Mouse (Mus musculus) lung, embryonic 14.5 days (tissue): ENCODE results near the gene Serhl. TPM values are rescaled to one million over a fixed set of nuclear protein-coding genes. Genes with fewer than 3 reads are reported as not detected.
A peak's percentile ranks its signal among the peaks of the same experiment; 100 is the strongest.

Experiments used
- ATAC-seq: fragments of 200-750 bp; cut with Nextera tagmentation; 2 replicates; pipeline ENCODE4 v1.8.0; 2017; ENCODE audit warnings: mild to moderate bottlenecking, moderate TSS enrichment, moderate library complexity; ENCODE audit not compliant: insufficient read depth
- DNase-seq: peaks from one replicate; pipeline ENCODE4 v3.0.0-alpha.2; 2015
- H3K27ac ChIP-seq: fragments of 300-500 bp; sonication (generic); 2 replicates; pipeline ENCODE4 v1.5.1; 2014; ENCODE audit warnings: low read depth, mild to moderate bottlenecking, moderate library complexity
- H3K27me3 ChIP-seq: fragments of 300-500 bp; sonication (generic); 2 replicates; pipeline ENCODE4 v1.6.1; 2014; ENCODE audit warnings: low read length, control low read depth; ENCODE audit not compliant: insufficient read depth
- H3K36me3 ChIP-seq: fragments of 300-500 bp; sonication (generic); 2 replicates; pipeline ENCODE4 v1.6.1; 2014; ENCODE audit warnings: control low read depth; ENCODE audit not compliant: insufficient read depth
- H3K4me1 ChIP-seq: fragments of 300-500 bp; sonication (generic); 2 replicates; pipeline ENCODE4 v1.6.1; 2014; ENCODE audit warnings: antibody characterized with exemption, control low read depth; ENCODE audit not compliant: insufficient read depth
- H3K4me2 ChIP-seq: fragments of 300-500 bp; sonication (generic); 2 replicates; pipeline ENCODE4 v1.6.1; 2014; ENCODE audit warnings: mild to moderate bottlenecking
- H3K4me3 ChIP-seq: fragments of 300-500 bp; sonication (generic); 2 replicates; pipeline ENCODE4 v1.5.1; 2014; ENCODE audit warnings: low read depth, low read length
- H3K9ac ChIP-seq: fragments of 300-500 bp; sonication (generic); 2 replicates; pipeline ENCODE4 v1.6.1; 2014
- H3K9me3 ChIP-seq: fragments of 300-500 bp; sonication (generic); 2 replicates; pipeline ENCODE4 v1.6.1; 2016; ENCODE audit warnings: low read depth, low read length, control low read depth
- CTCF ChIP-seq: IDR thresholded peaks from 2 replicates; pipeline ENCODE4 v1.5.1; 2016; ENCODE audit warnings: antibody characterized with exemption, low read depth
- whole genome bisulfite sequencing: fragments of 180-500 bp; shearing (Covaris S2); extraction: QIAGEN DNeasy Blood & Tissue Kit; methylation state at CpG from one replicate; pipeline ENCODE4 v1.1.7; 2014; 5-methylcytosine and 5-hydroxymethylcytosine counted together
- polyA plus RNA-seq: library from polyadenylated mRNA; unstranded; fragments of >200 nt; fragmentation: Nextera tagmentation; extraction: Ambion mirVana; gene quantifications from 2 replicates; pipeline ENCODE4 v1.2.1, GENCODE M21; 2014

Serhl gene
- polyA plus RNA-seq, 1 experiment from 2014 or later: 68.1 TPM

- Histone ChIP-seq H3K4me1 (no peaks in the 10 kb centered on the region), H3K9me3 (no peaks in the 10 kb centered on the region), H3K27ac (peak overlapping the region; percentile 97), H3K9ac (peak overlapping the region; percentile 86), H3K4me2 (peak overlapping the region; percentile 93), H3K27me3 (no peaks in the 10 kb centered on the region), H3K36me3 (peaks cover 31% of the 10 kb centered on the region), H3K4me3 (peak overlapping the region; percentile 92)
- TF ChIP-seq CTCF: no peak
- peak; percentile 85 for ATAC-seq
- WGBS: under 1% methylated on average over 40 of the region's 41 CpGs
- peak; percentile 83 for DNase-seq
These were observed 59.5 kb downstream of the Serhl start for GRCm38 (mm10) chr15:83148801-83149195.

- peak within 1 kb of the TSS; percentile 86 for H3K9ac ChIP-seq
- no peaks in the 10 kb centered on the region for H3K9me3 ChIP-seq
- under 1% methylated on average over 56 of the region's 56 CpGs for WGBS
- H3K4me2 ChIP-seq: peak within 1 kb of the TSS; percentile 93
- ATAC-seq (peak; percentile 91), DNase-seq (peak; percentile 100)
- H3K36me3 ChIP-seq: peaks cover 36% of the 10 kb centered on the region
- H3K27me3 ChIP-seq: no peaks in the 10 kb centered on the region
- H3K27ac ChIP-seq: peak within 1 kb of the TSS; percentile 97
- H3K4me3 ChIP-seq: peak within 1 kb of the TSS; percentile 92
- TF ChIP-seq CTCF: no peak
- no peaks in the 10 kb centered on the region for H3K4me1 ChIP-seq
These were observed 60.1 kb downstream of the Serhl start, which contains the start of gene Poldip3 for GRCm38 (mm10) chr15:83149196-83150072. Gene Poldip3, minus strand, starts transcription at chr15:83149384.

GRCm38 (mm10) chr15:83150073-83150442, 60.8 kb downstream of the Serhl start:
- WGBS: 14% methylated on average over 3 of the region's 3 CpGs
- peaks cover 32% of the 10 kb centered on the region for H3K36me3 ChIP-seq
- no peaks in the 10 kb centered on the region for H3K4me1 ChIP-seq
- peak overlapping the region; percentile 97 for H3K27ac ChIP-seq
- TF ChIP-seq CTCF: no peak
- no peaks in the 10 kb centered on the region for H3K9me3 ChIP-seq
- H3K9ac ChIP-seq: peak overlapping the region; percentile 38; the same call in 1 of the 2 replicates
- peak overlapping the region; percentile 92; the same call in 1 of the 2 replicates for H3K4me3 ChIP-seq
- peak overlapping the region; percentile 93 for H3K4me2 ChIP-seq
- no peak for ATAC-seq
- H3K27me3 ChIP-seq: no peaks in the 10 kb centered on the region
- no peak for DNase-seq

- no peak for DNase-seq
- Histone ChIP-seq H3K27ac (peak overlapping the region; percentile 24; the same call in 1 of the 2 replicates), H3K36me3 (peaks cover 35% of the 10 kb centered on the region), H3K9me3 (no peaks in the 10 kb centered on the region), H3K4me2 (no peak overlapping the region), H3K4me1 (no peaks in the 10 kb centered on the region), H3K9ac (no peak overlapping the region; the same call in 1 of the 2 replicates), H3K27me3 (no peaks in the 10 kb centered on the region), H3K4me3 (no peak overlapping the region)
- 78% methylated on average over 4 of the region's 4 CpGs for WGBS
- ATAC-seq: no peak
- TF ChIP-seq CTCF: no peak
These were observed 61.4 kb downstream of the Serhl start for GRCm38 (mm10) chr15:83150694-83151093.

- H3K9me3 ChIP-seq: no peaks in the 10 kb centered on the region
- H3K9ac ChIP-seq: no peak overlapping the region
- H3K36me3 ChIP-seq: peaks cover 47% of the 10 kb centered on the region
- no peak overlapping the region for H3K4me2 ChIP-seq
- H3K4me1 ChIP-seq: no peaks in the 10 kb centered on the region
- no peaks in the 10 kb centered on the region for H3K27me3 ChIP-seq
- H3K4me3 ChIP-seq: no peak overlapping the region
- WGBS: 89% methylated on average over 7 of the region's 7 CpGs
- DNase-seq (no peak), ATAC-seq (no peak)
- H3K27ac ChIP-seq: no peak overlapping the region
- no peak for TF ChIP-seq CTCF
These were observed 65.0 kb downstream of the Serhl start for GRCm38 (mm10) chr15:83154309-83154708.

GRCm38 (mm10) chr15:83155672-83156419, 66.5 kb downstream of the Serhl start:
- Histone ChIP-seq H3K27me3 (no peaks in the 10 kb centered on the region), H3K4me3 (no peak overlapping the region), H3K9ac (no peak overlapping the region), H3K4me1 (no peaks in the 10 kb centered on the region), H3K27ac (no peak overlapping the region; the same call in 1 of the 2 replicates), H3K9me3 (no peaks in the 10 kb centered on the region), H3K4me2 (no peak overlapping the region), H3K36me3 (peaks cover 62% of the 10 kb centered on the region)
- DNase-seq (no peak), ATAC-seq (no peak)
- no peak for TF ChIP-seq CTCF
- WGBS: 75% methylated on average over 6 of the region's 6 CpGs
